Mouse (Mus musculus) heart, embryonic 15.5 days (tissue): ENCODE data around the gene H2al1k. TPM values are rescaled to one million over a fixed set of nuclear protein-coding genes. Genes with fewer than 3 reads are reported as not detected.
"Not testable (repeated sequence)": the region's sequence is repeated elsewhere in the genome, so short reads cannot be mapped to it uniquely, and the experiment has no call there.

Source experiments
- ATAC-seq: fragments of 200-750 bp; cut with Nextera tagmentation; replicated peaks from 2 replicates; pipeline ENCODE4 v1.8.0; 2017; ENCODE audit warnings: low read depth, moderate TSS enrichment; ENCODE audit not compliant: insufficient number of reproducible peaks, insufficient read depth, low FRiP score
- H3K27ac ChIP-seq: fragments of 300-500 bp; sonication (generic); 2 replicates; pipeline ENCODE4 v1.5.1; 2015; ENCODE audit warnings: mild to moderate bottlenecking, inconsistent platforms
- H3K27me3 ChIP-seq: fragments of 300-500 bp; sonication (generic); 2 replicates; pipeline ENCODE4 v1.6.1; 2015; ENCODE audit warnings: inconsistent platforms
- H3K36me3 ChIP-seq: fragments of 300-500 bp; sonication (generic); 2 replicates; pipeline ENCODE4 v1.6.1; 2015; ENCODE audit warnings: mild to moderate bottlenecking, inconsistent platforms
- H3K4me1 ChIP-seq: fragments of 300-500 bp; sonication (generic); replicated peaks from 2 replicates; pipeline ENCODE4 v1.6.1; 2015; ENCODE audit warnings: inconsistent platforms
- H3K4me2 ChIP-seq: fragments of 300-500 bp; sonication (generic); 2 replicates; pipeline ENCODE4 v1.6.1; 2015; ENCODE audit warnings: inconsistent platforms, mild to moderate bottlenecking, moderate library complexity
- H3K4me3 ChIP-seq: fragments of 300-500 bp; sonication (generic); 2 replicates; pipeline ENCODE4 v1.5.1; 2015; ENCODE audit warnings: mild to moderate bottlenecking, inconsistent platforms
- H3K9ac ChIP-seq: fragments of 300-500 bp; sonication (generic); 2 replicates; pipeline ENCODE4 v1.6.1; 2015; ENCODE audit warnings: mild to moderate bottlenecking, inconsistent platforms
- H3K9me3 ChIP-seq: fragments of 300-500 bp; sonication (generic); replicated peaks from 2 replicates; pipeline ENCODE4 v1.6.1; 2016; ENCODE audit warnings: inconsistent platforms
- WGBS: fragments of 180-500 bp; shearing (Covaris S2); methylation state at CpG from one replicate; pipeline ENCODE4 v1.1.7; 2015; ENCODE audit warnings: mixed read lengths; 5-methylcytosine and 5-hydroxymethylcytosine counted together
- polyA plus RNA-seq: library from polyadenylated mRNA; unstranded; fragments of >200 nt; fragmentation: Nextera tagmentation; extraction: Ambion mirVana; gene quantifications from 2 replicates; pipeline ENCODE4 v1.2.1, GENCODE M21; 2015

H2al1k gene
- polyA plus RNA-seq, result not detected in 2 replicates

DNA sequence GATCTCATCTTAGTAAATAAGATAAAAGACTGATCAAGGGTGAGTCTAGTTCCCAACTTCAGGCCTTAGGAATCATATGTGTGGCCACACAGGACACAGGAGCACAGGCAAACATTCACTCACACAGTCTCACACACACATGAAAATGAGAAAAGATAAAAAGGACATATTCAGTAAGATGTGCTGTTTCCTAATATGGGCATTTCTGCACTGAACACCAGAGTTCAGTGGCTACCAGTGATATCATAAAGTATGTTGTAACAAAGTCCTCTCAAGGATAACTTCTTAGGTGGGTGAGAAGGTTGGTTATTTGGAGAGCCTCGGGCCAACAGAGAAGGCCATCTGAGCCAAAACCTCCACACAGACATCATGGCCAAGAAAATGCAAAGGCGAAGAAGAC, at the start of gene H2al1k:
H2al1k (plus strand) TSS at position 301 of the 400 bp plus-strand sequence.
- not testable (repeated sequence) for H3K36me3 ChIP-seq, H3K4me3 ChIP-seq, H3K27me3 ChIP-seq, ATAC-seq, H3K9me3 ChIP-seq, H3K9ac ChIP-seq, H3K27ac ChIP-seq, H3K4me1 ChIP-seq, H3K4me2 ChIP-seq
- WGBS, result no CpG with 5 or more reads among the region's 2 CpGs

DNA sequence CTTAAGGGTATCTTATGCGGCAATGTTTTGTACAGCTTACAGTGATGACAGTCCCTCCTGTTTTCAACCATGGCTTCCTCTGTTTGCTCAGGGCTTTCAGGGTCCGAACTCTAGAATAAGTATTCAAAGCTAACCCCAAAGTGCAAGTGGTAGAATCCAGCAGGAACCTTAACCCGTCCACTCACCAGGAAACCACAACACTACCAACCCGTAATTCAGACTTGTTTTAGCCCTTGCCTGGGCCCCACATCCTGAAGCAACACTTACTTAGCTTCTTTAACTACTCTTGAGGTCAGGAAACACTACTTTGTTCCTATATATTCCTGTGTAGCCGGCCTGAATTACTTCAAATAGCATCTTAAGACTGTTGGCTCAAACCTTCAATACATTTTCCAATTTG, 47.6 kb upstream of the H2al1k start:
- no peaks in the 10 kb centered on the region for H3K4me1 ChIP-seq
- no peak overlapping the region for H3K9ac ChIP-seq
- H3K27ac ChIP-seq, result no peak overlapping the region
- H3K9me3 ChIP-seq, result no peaks in the 10 kb centered on the region
- H3K4me2 ChIP-seq, result no peak overlapping the region
- H3K36me3 ChIP-seq, result no peaks in the 10 kb centered on the region
- ATAC-seq, result no peak
- no peaks in the 10 kb centered on the region for H3K27me3 ChIP-seq
- H3K4me3 ChIP-seq, result no peak overlapping the region
- 75% methylated on average over 5 of the region's 5 CpGs for WGBS

DNA sequence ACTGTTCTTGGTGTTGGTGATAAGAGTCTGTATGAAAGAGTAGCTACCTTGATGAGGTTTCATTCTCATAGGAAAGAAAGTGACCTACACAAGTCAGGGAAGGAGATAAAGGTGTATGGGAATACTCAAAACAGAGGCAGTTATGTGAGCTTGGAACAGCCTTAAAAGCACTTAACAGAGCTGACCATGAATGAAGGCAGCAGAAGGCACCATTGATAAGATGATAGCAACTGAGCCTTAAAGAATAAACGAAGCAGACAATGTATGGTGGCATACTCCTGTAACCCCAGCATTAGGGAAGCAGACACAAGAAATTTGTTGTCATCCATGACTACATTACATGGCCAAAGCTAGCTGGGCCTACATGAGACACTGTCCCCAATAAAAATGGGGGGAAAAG, 47.0 kb upstream of the H2al1k start:
- Histone ChIP-seq H3K4me2 (no peak overlapping the region), H3K36me3 (no peaks in the 10 kb centered on the region), H3K9me3 (no peaks in the 10 kb centered on the region), H3K4me1 (no peaks in the 10 kb centered on the region), H3K27ac (no peak overlapping the region), H3K9ac (no peak overlapping the region), H3K27me3 (no peaks in the 10 kb centered on the region), H3K4me3 (no peak overlapping the region)
- WGBS, result 58% methylated on average over 1 of the region's 1 CpGs
- ATAC-seq, result no peak

DNA sequence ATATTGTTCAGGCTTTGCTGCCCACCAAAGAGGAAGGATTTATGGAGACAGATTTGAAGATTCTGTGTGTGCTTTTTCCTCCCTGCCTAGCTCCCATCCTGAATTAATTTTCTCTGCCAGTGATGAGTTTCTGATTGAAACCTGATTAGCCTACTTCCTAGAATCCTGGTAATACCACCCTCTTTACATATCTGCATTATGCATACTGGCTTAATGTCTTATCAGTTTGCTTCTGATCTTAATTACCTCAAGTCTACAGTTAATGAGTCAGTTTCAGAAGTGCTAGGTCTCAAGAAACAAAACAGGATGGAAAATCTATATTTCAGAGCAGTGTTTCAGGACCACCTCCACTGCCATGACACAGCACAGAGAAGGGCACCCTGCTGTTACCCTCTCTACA, 34.0 kb upstream of the H2al1k start:
- H3K27me3 ChIP-seq, H3K36me3 ChIP-seq, H3K9me3 ChIP-seq, H3K27ac ChIP-seq, H3K9ac ChIP-seq, ATAC-seq, H3K4me2 ChIP-seq, H3K4me3 ChIP-seq, H3K4me1 ChIP-seq: not testable (repeated sequence)

DNA sequence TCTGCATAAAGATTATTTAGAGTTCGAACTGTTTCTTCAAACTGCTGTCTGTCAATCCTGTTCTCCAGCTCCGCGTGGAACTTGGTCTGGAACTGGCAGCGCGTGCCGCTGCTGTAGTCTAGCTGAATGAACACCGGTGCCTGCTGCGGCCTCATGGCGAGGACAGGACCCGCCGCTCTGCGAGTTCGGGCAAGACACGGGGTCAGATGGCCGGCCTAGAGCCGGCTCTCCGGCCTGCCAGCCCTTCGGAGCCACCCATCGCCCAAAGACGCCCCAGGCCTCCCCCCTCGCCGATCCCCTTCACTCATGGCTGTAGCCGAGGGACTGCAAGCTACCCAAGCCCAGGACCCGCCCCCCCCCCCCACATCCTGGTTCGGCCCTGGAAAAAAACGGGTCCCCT, 22.5 kb upstream of the H2al1k start:
- not testable (repeated sequence) for H3K4me2 ChIP-seq, H3K27me3 ChIP-seq, H3K9ac ChIP-seq, H3K9me3 ChIP-seq, H3K4me3 ChIP-seq, H3K36me3 ChIP-seq, H3K4me1 ChIP-seq, H3K27ac ChIP-seq, ATAC-seq
- WGBS, result 87% methylated on average over 26 of the region's 26 CpGs

DNA sequence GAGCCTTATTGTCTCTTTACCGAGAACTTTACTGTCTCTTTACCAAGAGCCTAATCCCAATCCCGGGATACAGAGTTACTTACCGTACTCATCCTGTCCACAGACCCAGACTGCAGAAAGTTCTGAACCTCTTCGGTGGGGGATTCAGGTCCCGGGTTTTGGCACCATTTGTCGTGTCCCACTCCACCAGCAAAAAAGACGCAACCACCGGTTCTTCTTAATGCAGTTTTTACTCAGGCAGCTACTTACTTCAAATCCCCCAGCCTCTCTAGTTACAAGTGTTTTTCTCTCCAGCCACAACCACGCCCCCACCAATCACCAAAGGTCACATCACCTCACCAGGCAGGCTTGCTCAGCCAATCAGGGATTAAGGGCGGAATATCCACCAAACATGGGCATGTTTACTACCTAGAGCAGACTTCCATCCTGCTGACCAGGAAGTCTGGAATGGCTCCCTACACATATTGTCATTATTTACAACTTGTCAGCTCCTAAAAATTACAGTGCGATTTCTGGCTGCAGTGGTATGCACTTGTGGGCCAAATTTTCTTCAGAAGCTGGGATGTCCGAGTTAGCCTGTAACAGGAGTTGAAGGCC, 18.0 kb upstream of the H2al1k start:
- WGBS, result 82% methylated on average over 12 of the region's 12 CpGs
- not testable (repeated sequence) for H3K27ac ChIP-seq, H3K4me1 ChIP-seq, H3K4me2 ChIP-seq, H3K4me3 ChIP-seq, H3K9me3 ChIP-seq, H3K36me3 ChIP-seq, H3K9ac ChIP-seq, H3K27me3 ChIP-seq, ATAC-seq

DNA sequence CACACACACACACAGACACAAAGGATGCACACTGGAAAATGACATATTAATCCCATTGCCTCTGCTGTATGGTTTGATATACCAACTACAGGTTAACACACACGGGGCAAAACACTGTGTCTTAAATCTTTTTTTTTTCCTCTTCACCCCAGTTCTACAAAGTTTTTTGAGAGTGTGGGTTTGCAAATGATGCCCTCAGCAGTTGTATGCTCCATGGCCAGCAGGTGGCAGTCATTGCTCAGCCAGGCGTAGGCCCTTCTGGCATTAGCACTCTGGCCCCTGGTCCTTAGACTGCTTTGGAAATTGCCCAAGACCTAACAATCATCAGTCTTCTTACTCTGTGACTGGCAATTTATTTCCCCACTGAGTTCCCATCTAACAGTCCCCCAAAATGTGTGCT, 17.4 kb upstream of the H2al1k start:
- H3K27me3 ChIP-seq, H3K4me2 ChIP-seq, H3K36me3 ChIP-seq, ATAC-seq, H3K9ac ChIP-seq, H3K4me1 ChIP-seq, H3K9me3 ChIP-seq, H3K27ac ChIP-seq, H3K4me3 ChIP-seq: not testable (repeated sequence)
- WGBS, result 39% methylated on average over 2 of the region's 2 CpGs

DNA sequence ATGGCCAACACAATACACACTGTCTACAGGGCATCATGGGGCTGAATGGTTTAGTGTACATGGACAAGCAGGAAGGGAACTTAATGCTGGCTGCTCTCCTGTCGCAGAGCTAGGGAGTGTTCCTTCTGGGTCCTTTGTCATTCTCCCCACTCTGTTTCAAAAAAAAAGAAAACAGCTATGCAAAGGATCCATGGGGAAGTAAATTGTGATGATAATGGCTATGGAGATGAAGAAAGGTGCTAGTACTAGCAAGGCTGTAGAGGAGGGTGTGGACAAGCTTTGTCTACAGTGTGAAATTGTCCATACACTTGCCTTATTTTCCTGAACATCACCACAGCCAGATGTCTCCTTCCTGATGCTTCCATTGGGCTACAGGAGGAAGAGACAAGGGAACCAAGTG, 15.4 kb upstream of the H2al1k start:
- H3K9me3 ChIP-seq, H3K36me3 ChIP-seq, H3K4me2 ChIP-seq, H3K4me1 ChIP-seq, ATAC-seq, H3K27me3 ChIP-seq, H3K9ac ChIP-seq, H3K4me3 ChIP-seq, H3K27ac ChIP-seq: not testable (repeated sequence)
- 50% methylated on average over 1 of the region's 1 CpGs for WGBS

DNA sequence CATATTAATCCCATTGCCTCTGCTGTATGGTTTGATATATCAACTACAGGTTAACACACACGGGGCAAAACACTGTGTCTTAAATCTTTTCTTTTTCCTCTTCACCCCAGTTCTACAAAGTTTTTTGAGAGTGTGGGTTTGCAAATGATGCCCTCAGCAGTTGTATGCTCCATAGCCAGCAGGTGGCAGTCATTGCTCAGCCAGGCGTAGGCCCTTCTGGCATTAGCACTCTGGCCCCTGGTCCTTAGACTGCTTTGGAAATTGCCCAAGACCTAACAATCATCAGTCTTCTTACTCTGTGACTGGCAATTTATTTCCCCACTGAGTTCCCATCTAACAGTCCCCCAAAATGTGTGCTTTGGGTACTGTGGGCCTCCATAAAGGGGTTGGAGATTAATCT, 23.6 kb downstream of the H2al1k start:
- not testable (repeated sequence) for H3K4me1 ChIP-seq, H3K4me3 ChIP-seq, H3K9me3 ChIP-seq, H3K4me2 ChIP-seq, H3K27me3 ChIP-seq, H3K27ac ChIP-seq, ATAC-seq, H3K36me3 ChIP-seq, H3K9ac ChIP-seq
- WGBS, result 38% methylated on average over 1 of the region's 2 CpGs

DNA sequence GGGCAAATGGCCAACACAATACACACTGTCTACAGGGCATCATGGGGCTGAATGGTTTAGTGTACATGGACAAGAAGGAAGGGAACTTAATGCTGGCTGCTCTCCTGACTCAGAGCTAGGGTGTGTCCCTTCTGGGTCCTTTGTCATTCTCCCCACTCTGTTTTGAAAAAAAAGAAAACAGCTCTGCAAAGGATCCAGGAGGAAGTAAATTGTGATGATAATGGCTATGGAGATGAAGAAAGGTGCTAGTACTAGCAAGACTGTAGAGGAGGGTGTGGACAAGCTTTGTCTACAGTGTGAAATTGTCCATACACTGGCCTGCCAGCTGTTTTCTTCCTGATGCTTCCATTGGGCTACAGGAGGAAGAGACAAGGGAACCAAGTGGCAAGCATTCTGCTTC, 25.5 kb downstream of the H2al1k start:
- not testable (repeated sequence) for H3K4me1 ChIP-seq, H3K9ac ChIP-seq, ATAC-seq, H3K4me2 ChIP-seq, H3K27me3 ChIP-seq, H3K27ac ChIP-seq, H3K4me3 ChIP-seq, H3K9me3 ChIP-seq, H3K36me3 ChIP-seq
